Mouse (Mus musculus) midbrain, embryonic 12.5 days (tissue): Measurements from ENCODE around the gene Scgb1b20. TPM values are rescaled to one million over a fixed set of nuclear protein-coding genes. Genes with fewer than 3 reads are reported as not detected.
"Not testable (repeated sequence)": the region's sequence is repeated elsewhere in the genome, so short reads cannot be mapped to it uniquely, and the experiment has no call there.

ENCODE experiments used
- ATAC-seq: fragments of 200-750 bp; cut with Nextera tagmentation; 2 replicates; pipeline ENCODE4 v1.8.0; 2017; ENCODE audit warnings: low read depth, moderate TSS enrichment, moderate library complexity; ENCODE audit not compliant: low FRiP score
- H3K27ac ChIP-seq: fragments of 300-500 bp; sonication (generic); replicated peaks from 2 replicates; pipeline ENCODE4 v1.5.1; 2016; ENCODE audit warnings: mild to moderate bottlenecking
- H3K27me3 ChIP-seq: fragments of 300-500 bp; sonication (generic); 2 replicates; pipeline ENCODE4 v1.6.1; 2016; ENCODE audit warnings: mild to moderate bottlenecking
- H3K36me3 ChIP-seq: fragments of 300-500 bp; sonication (generic); 2 replicates; pipeline ENCODE4 v1.6.1; 2016
- H3K4me1 ChIP-seq: fragments of 300-500 bp; sonication (generic); 2 replicates; pipeline ENCODE4 v1.6.1; 2016
- H3K4me2 ChIP-seq: fragments of 300-500 bp; sonication (generic); replicated peaks from 2 replicates; pipeline ENCODE4 v1.6.1; 2016; ENCODE audit warnings: mild to moderate bottlenecking, moderate library complexity
- H3K4me3 ChIP-seq: fragments of 300-500 bp; sonication (generic); 2 replicates; pipeline ENCODE4 v1.5.1; 2016; ENCODE audit warnings: mild to moderate bottlenecking
- H3K9ac ChIP-seq: fragments of 300-500 bp; sonication (generic); replicated peaks from 2 replicates; pipeline ENCODE4 v1.6.1; 2016; ENCODE audit warnings: mild to moderate bottlenecking, moderate library complexity
- H3K9me3 ChIP-seq: fragments of 300-500 bp; sonication (generic); 2 replicates; pipeline ENCODE4 v1.6.1; 2016; ENCODE audit warnings: mild to moderate bottlenecking
- WGBS: fragments of 180-500 bp; shearing (Covaris S2); methylation state at CpG from one replicate; pipeline ENCODE4 v1.1.7; 2016; 5-methylcytosine and 5-hydroxymethylcytosine counted together
- polyA plus RNA-seq: library from polyadenylated mRNA; unstranded; fragments of >200 nt; fragmentation: Nextera tagmentation; extraction: Ambion mirVana; gene quantifications from 2 replicates; pipeline ENCODE4 v1.2.1, GENCODE M21; 2016

The Scgb1b20 gene
- polyA plus RNA-seq, result not detected in 2 replicates

- not testable (repeated sequence) for H3K4me2 ChIP-seq, H3K27me3 ChIP-seq, H3K9me3 ChIP-seq, H3K4me1 ChIP-seq, H3K4me3 ChIP-seq, ATAC-seq, H3K27ac ChIP-seq, H3K9ac ChIP-seq, H3K36me3 ChIP-seq
- 79% methylated on average over 4 of the region's 4 CpGs for WGBS
Measured at GRCm38 (mm10) chr7:33372934-33373333, at the start of gene Scgb1b20. Gene Scgb1b20, plus strand, starts transcription at chr7:33373234.

GRCm38 (mm10) chr7:33366222-33366621, 6.8 kb upstream of the Scgb1b20 start, which contains the start of gene Scgb2b20:
Gene Scgb2b20, minus strand, starts transcription at chr7:33366322.
- 90% methylated on average over 2 of the region's 2 CpGs for WGBS
- not testable (repeated sequence) for H3K27me3 ChIP-seq, H3K4me3 ChIP-seq, H3K4me1 ChIP-seq, H3K4me2 ChIP-seq, H3K27ac ChIP-seq, H3K36me3 ChIP-seq, ATAC-seq, H3K9me3 ChIP-seq, H3K9ac ChIP-seq

- H3K27me3 ChIP-seq, H3K9ac ChIP-seq, H3K4me3 ChIP-seq, H3K4me2 ChIP-seq, H3K4me1 ChIP-seq, H3K36me3 ChIP-seq, H3K27ac ChIP-seq, ATAC-seq: not testable (repeated sequence)
- peaks cover 33% of the 10 kb centered on the region for H3K9me3 ChIP-seq
Measured at GRCm38 (mm10) chr7:33399749-33400148, 26.7 kb downstream of the Scgb1b20 start.

- Histone ChIP-seq H3K4me3 (no peak overlapping the region), H3K4me1 (no peaks in the 10 kb centered on the region), H3K9ac (no peak overlapping the region), H3K27me3 (no peaks in the 10 kb centered on the region), H3K36me3 (no peaks in the 10 kb centered on the region), H3K9me3 (peaks cover 33% of the 10 kb centered on the region), H3K27ac (no peak overlapping the region), H3K4me2 (no peak overlapping the region)
- WGBS, result 88% methylated on average over 1 of the region's 1 CpGs
- no peak for ATAC-seq
Measured at GRCm38 (mm10) chr7:33401650-33402049, 28.6 kb downstream of the Scgb1b20 start.

GRCm38 (mm10) chr7:33409681-33410080, 36.6 kb downstream of the Scgb1b20 start:
- not testable (repeated sequence) for H3K27me3 ChIP-seq, H3K36me3 ChIP-seq, H3K4me2 ChIP-seq, ATAC-seq, H3K4me1 ChIP-seq, H3K27ac ChIP-seq, H3K4me3 ChIP-seq, H3K9ac ChIP-seq
- 39% methylated on average over 1 of the region's 1 CpGs for WGBS
- peaks cover 22% of the 10 kb centered on the region for H3K9me3 ChIP-seq

Other genes starting within 250 kb of the Scgb1b20 start
- not detected in 2 replicates for gene Scgb2b18, start 199.4 kb upstream of the Scgb1b20 start, polyA plus RNA-seq
- gene Scgb1b18, start 187.7 kb upstream of the Scgb1b20 start, polyA plus RNA-seq, result not detected in 2 replicates
- not detected in 2 replicates for gene Scgb2b19, start 92.9 kb upstream of the Scgb1b20 start, polyA plus RNA-seq
- not detected in 2 replicates for gene Scgb1b19, start 85.9 kb upstream of the Scgb1b20 start, polyA plus RNA-seq
- gene Scgb2b20, start 6.9 kb upstream of the Scgb1b20 start, polyA plus RNA-seq, result not detected in 2 replicates
- not detected in 2 replicates for gene Scgb2b21, start 147.2 kb downstream of the Scgb1b20 start, polyA plus RNA-seq